Mouse (Mus musculus): ENCODE results near the gene Rsph14. TPM values are rescaled to one million over a fixed set of nuclear protein-coding genes. Genes with fewer than 3 reads are reported as not detected.

The Rsph14 gene
- total RNA-seq, 2 experiments from 2014 or later: 0.25 to 0.34 TPM

GRCm38 (mm10) chr10:74995377-74995776 lies 37.0 kb downstream of the Rsph14 start:
- DNase-seq (ENCODE audit: low spot score in 2 of 2): no peak

GRCm38 (mm10) chr10:74994863-74995262 lies 37.5 kb downstream of the Rsph14 start:
- no peak for DNase-seq (ENCODE audit: low spot score in 2 of 2)

GRCm38 (mm10) chr10:74990584-74991322 lies 41.6 kb downstream of the Rsph14 start:
- DNase-seq (ENCODE audit: low spot score in 2 of 2): no peak

- no peak for DNase-seq (ENCODE audit: low spot score in 2 of 2)
These were observed 42.6 kb downstream of the Rsph14 start for GRCm38 (mm10) chr10:74989814-74990213.

GRCm38 (mm10) chr10:74987698-74988470 lies 44.5 kb downstream of the Rsph14 start:
- DNase-seq (ENCODE audit: low spot score in 2 of 2): no peak

- DNase-seq (ENCODE audit: low spot score in 2 of 2): no peak
These were observed 49.2 kb downstream of the Rsph14 start for GRCm38 (mm10) chr10:74983176-74983575.

- DNase-seq (ENCODE audit: low spot score in 2 of 2): no peak
These were observed 51.2 kb downstream of the Rsph14 start for GRCm38 (mm10) chr10:74981159-74981558.

- no peak for DNase-seq (ENCODE audit: low spot score in 2 of 2)
These were observed 54.3 kb downstream of the Rsph14 start for GRCm38 (mm10) chr10:74978056-74978455.

- no peak for DNase-seq (ENCODE audit: low spot score in 2 of 2)
These were observed 56.0 kb downstream of the Rsph14 start for GRCm38 (mm10) chr10:74976429-74976828.

- DNase-seq (ENCODE audit: low spot score in 2 of 2): no peak
These were observed 56.8 kb downstream of the Rsph14 start for GRCm38 (mm10) chr10:74975626-74976025.

- DNase-seq (ENCODE audit: low spot score in 2 of 2): no peak
These were observed 59.4 kb downstream of the Rsph14 start for GRCm38 (mm10) chr10:74973026-74973425.

- no peak for DNase-seq (ENCODE audit: low spot score in 2 of 2)
These were observed 63.1 kb downstream of the Rsph14 start for GRCm38 (mm10) chr10:74969266-74969665.

GRCm38 (mm10) chr10:74967651-74968267 lies 64.6 kb downstream of the Rsph14 start:
- no peak for DNase-seq (ENCODE audit: low spot score in 2 of 2)

GRCm38 (mm10) chr10:74966850-74967451 lies 65.4 kb downstream of the Rsph14 start, which contains the start of gene Gnaz:
Gene Gnaz, plus strand, starts transcription at chr10:74967177.
- peak; percentile 90 to 93 for DNase-seq (ENCODE audit: low spot score in 2 of 2)

- no peak for DNase-seq (ENCODE audit: low spot score in 2 of 2)
These were observed 68.0 kb downstream of the Rsph14 start for GRCm38 (mm10) chr10:74964380-74964779.

GRCm38 (mm10) chr10:74952830-74953443 lies 79.4 kb downstream of the Rsph14 start:
- DNase-seq (ENCODE audit: low spot score in 2 of 2): no peak

- no peak for DNase-seq (ENCODE audit: low spot score in 2 of 2)
These were observed 91.6 kb downstream of the Rsph14 start for GRCm38 (mm10) chr10:74940795-74941194.

- DNase-seq (ENCODE audit: low spot score in 2 of 2): no peak
These were observed 93.1 kb downstream of the Rsph14 start for GRCm38 (mm10) chr10:74939300-74939699.

- no peak for DNase-seq (ENCODE audit: low spot score in 2 of 2)
These were observed 94.0 kb downstream of the Rsph14 start for GRCm38 (mm10) chr10:74938410-74938809.

GRCm38 (mm10) chr10:74937003-74937790 lies 95.2 kb downstream of the Rsph14 start:
- no peak for DNase-seq (ENCODE audit: low spot score in 2 of 2)
